Mouse (Mus musculus): ENCODE results near the gene Fiz1. TPM values are rescaled to one million over a fixed set of nuclear protein-coding genes. Genes with fewer than 3 reads are reported as not detected.

Fiz1 gene
- polyA plus RNA-seq, 1 experiment from 2014 or later, result 10.1 TPM

- 26% methylated on average over 5 of the region's 5 CpGs for WGBS (ENCODE audit: insufficient replicate concordance)
These were observed 24.4 kb upstream of the Fiz1 start for GRCm38 (mm10) chr7:5038940-5039339.

GRCm38 (mm10) chr7:5038109-5038732, 23.7 kb upstream of the Fiz1 start, which contains the start of gene Zfp784:
Zfp784 (minus strand) TSS chr7:5038446.
- Histone ChIP-seq H3K27me3 (ENCODE audit: insufficient read depth, low read length) (no peaks in the 10 kb centered on the region), H3K4me2 (ENCODE audit: low read depth, low read length) (peak within 1 kb of the TSS; percentile 69), H3K27ac (ENCODE audit: low read depth) (peak within 1 kb of the TSS; percentile 94), H3K9ac (replicated peaks) (peak within 1 kb of the TSS; percentile 68), H3K4me3 (ENCODE audit: low read depth, low read length) (peak within 1 kb of the TSS; percentile 67), H3K9me3 (ENCODE audit: low read length) (no peaks in the 10 kb centered on the region), H3K4me1 (ENCODE audit: insufficient read depth) (peaks cover 14% of the 10 kb centered on the region), H3K36me3 (replicated peaks; ENCODE audit: insufficient read depth, low read length) (no peaks in the 10 kb centered on the region; the same call in none of the 2 replicates)
- ATAC-seq (peak; percentile 99), DNase-seq (peak; percentile 94)
- WGBS (ENCODE audit: insufficient replicate concordance), result under 1% methylated on average over 46 of the region's 48 CpGs
- TF ChIP-seq EP300 (IDR thresholded peaks at IDR 0.05; ENCODE audit: low read depth), result peak; percentile 17; the same call in 1 of the 2 replicates
- TF ChIP-seq CTCF (IDR thresholded peaks at IDR 0.05; ENCODE audit: low read depth), result no peak

More at GRCm38 (mm10) chr7:5038940-5039339, 24.4 kb upstream of the Fiz1 start:
- Histone ChIP-seq H3K4me2 (ENCODE audit: low read depth, low read length) (peak overlapping the region; percentile 69), H3K9ac (replicated peaks) (peak overlapping the region; percentile 68), H3K9me3 (ENCODE audit: low read length) (no peaks in the 10 kb centered on the region), H3K27me3 (ENCODE audit: insufficient read depth, low read length) (no peaks in the 10 kb centered on the region), H3K27ac (ENCODE audit: low read depth) (peak overlapping the region; percentile 94; the same call in 1 of the 2 replicates), H3K36me3 (replicated peaks; ENCODE audit: insufficient read depth, low read length) (no peaks in the 10 kb centered on the region; the same call in 1 of the 2 replicates), H3K4me1 (ENCODE audit: insufficient read depth) (peaks cover 14% of the 10 kb centered on the region), H3K4me3 (ENCODE audit: low read depth, low read length) (peak overlapping the region; percentile 67)
- no peak for DNase-seq
- TF ChIP-seq EP300 (IDR thresholded peaks at IDR 0.05; ENCODE audit: low read depth) (no peak), CTCF (IDR thresholded peaks at IDR 0.05; ENCODE audit: low read depth) (no peak)
- no peak for ATAC-seq

GRCm38 (mm10) chr7:5037467-5037866, 23.0 kb upstream of the Fiz1 start:
- Histone ChIP-seq H3K27me3 (ENCODE audit: insufficient read depth, low read length) (no peaks in the 10 kb centered on the region), H3K4me2 (ENCODE audit: low read depth, low read length) (peak overlapping the region; percentile 69), H3K9me3 (ENCODE audit: low read length) (no peaks in the 10 kb centered on the region), H3K9ac (replicated peaks) (no peak overlapping the region; the same call in 1 of the 2 replicates), H3K4me3 (ENCODE audit: low read depth, low read length) (peak overlapping the region; percentile 67; the same call in 1 of the 2 replicates), H3K36me3 (replicated peaks; ENCODE audit: insufficient read depth, low read length) (peaks cover 5% of the 10 kb centered on the region), H3K27ac (ENCODE audit: low read depth) (peak overlapping the region; percentile 94; the same call in 1 of the 2 replicates), H3K4me1 (ENCODE audit: insufficient read depth) (peaks cover 14% of the 10 kb centered on the region)
- ATAC-seq, result no peak
- DNase-seq, result no peak
- TF ChIP-seq CTCF (IDR thresholded peaks at IDR 0.05; ENCODE audit: low read depth) (no peak), EP300 (IDR thresholded peaks at IDR 0.05; ENCODE audit: low read depth) (no peak)
- 72% methylated on average over 8 of the region's 8 CpGs for WGBS (ENCODE audit: insufficient replicate concordance)

GRCm38 (mm10) chr7:5037026-5037425, 22.5 kb upstream of the Fiz1 start:
- Histone ChIP-seq H3K4me2 (ENCODE audit: low read depth, low read length) (no peak overlapping the region), H3K9me3 (ENCODE audit: low read length) (0 out of 2 replicates have a peak, but pooled peaks cover 1% of the 10 kb centered on the region), H3K36me3 (replicated peaks; ENCODE audit: insufficient read depth, low read length) (peaks cover 9% of the 10 kb centered on the region), H3K4me3 (ENCODE audit: low read depth, low read length) (no peak overlapping the region), H3K4me1 (ENCODE audit: insufficient read depth) (peaks cover 14% of the 10 kb centered on the region), H3K27ac (ENCODE audit: low read depth) (no peak overlapping the region), H3K9ac (replicated peaks) (no peak overlapping the region), H3K27me3 (ENCODE audit: insufficient read depth, low read length) (no peaks in the 10 kb centered on the region)
- 88% methylated on average over 7 of the region's 7 CpGs for WGBS (ENCODE audit: insufficient replicate concordance)
- ATAC-seq (no peak), DNase-seq (no peak)
- TF ChIP-seq CTCF (IDR thresholded peaks at IDR 0.05; ENCODE audit: low read depth) (no peak), EP300 (IDR thresholded peaks at IDR 0.05; ENCODE audit: low read depth) (no peak)

- no peak overlapping the region for H3K9ac ChIP-seq (replicated peaks)
- peaks cover 18% of the 10 kb centered on the region for H3K36me3 ChIP-seq (replicated peaks; ENCODE audit: insufficient read depth, low read length)
- no peak overlapping the region for H3K27ac ChIP-seq (ENCODE audit: low read depth)
- TF ChIP-seq EP300 (IDR thresholded peaks at IDR 0.05; ENCODE audit: low read depth), result no peak
- TF ChIP-seq CTCF (IDR thresholded peaks at IDR 0.05; ENCODE audit: low read depth), result no peak
- H3K4me3 ChIP-seq (ENCODE audit: low read depth, low read length), result no peak overlapping the region
- DNase-seq, result no peak
- H3K27me3 ChIP-seq (ENCODE audit: insufficient read depth, low read length), result no peaks in the 10 kb centered on the region
- WGBS (ENCODE audit: insufficient replicate concordance), result 89% methylated on average over 9 of the region's 9 CpGs
- H3K4me2 ChIP-seq (ENCODE audit: low read depth, low read length), result no peak overlapping the region
- ATAC-seq, result no peak
- H3K9me3 ChIP-seq (ENCODE audit: low read length), result peaks cover 9% of the 10 kb centered on the region
- peaks cover 14% of the 10 kb centered on the region for H3K4me1 ChIP-seq (ENCODE audit: insufficient read depth)
These were observed 21.6 kb upstream of the Fiz1 start for GRCm38 (mm10) chr7:5036136-5036535.

GRCm38 (mm10) chr7:5035628-5036027, 21.1 kb upstream of the Fiz1 start:
- peaks cover 14% of the 10 kb centered on the region for H3K9me3 ChIP-seq (ENCODE audit: low read length)
- no peak overlapping the region for H3K4me2 ChIP-seq (ENCODE audit: low read depth, low read length)
- no peaks in the 10 kb centered on the region for H3K27me3 ChIP-seq (ENCODE audit: insufficient read depth, low read length)
- no peak for DNase-seq
- H3K4me1 ChIP-seq (ENCODE audit: insufficient read depth), result peaks cover 14% of the 10 kb centered on the region
- H3K4me3 ChIP-seq (ENCODE audit: low read depth, low read length), result no peak overlapping the region
- H3K27ac ChIP-seq (ENCODE audit: low read depth), result no peak overlapping the region
- ATAC-seq, result no peak
- peaks cover 23% of the 10 kb centered on the region for H3K36me3 ChIP-seq (replicated peaks; ENCODE audit: insufficient read depth, low read length)
- H3K9ac ChIP-seq (replicated peaks), result no peak overlapping the region
- WGBS (ENCODE audit: insufficient replicate concordance), result 94% methylated on average over 17 of the region's 17 CpGs
- TF ChIP-seq CTCF (IDR thresholded peaks at IDR 0.05; ENCODE audit: low read depth) (no peak), EP300 (IDR thresholded peaks at IDR 0.05; ENCODE audit: low read depth) (no peak)

All from liver, postnatal 0 days (tissue).